Mouse (Mus musculus) embryonic fibroblast, embryonic 13.5 days (primary cell): Measurements from ENCODE around the gene Dgkh.

ENCODE experiments used
- CTCF ChIP-seq: IDR thresholded peaks from 2 replicates; pipeline ENCODE4 v1.5.1; 2011; ENCODE audit warnings: mild to moderate bottlenecking, control low read depth, low read length, moderate library complexity, borderline replicate concordance; ENCODE audit not compliant: insufficient read depth
- POLR2A ChIP-seq: IDR thresholded peaks from 2 replicates; pipeline ENCODE4 v1.6.1; 2011; ENCODE audit warnings: low read depth, mild to moderate bottlenecking, control low read depth, low read length, moderate library complexity

DNA sequence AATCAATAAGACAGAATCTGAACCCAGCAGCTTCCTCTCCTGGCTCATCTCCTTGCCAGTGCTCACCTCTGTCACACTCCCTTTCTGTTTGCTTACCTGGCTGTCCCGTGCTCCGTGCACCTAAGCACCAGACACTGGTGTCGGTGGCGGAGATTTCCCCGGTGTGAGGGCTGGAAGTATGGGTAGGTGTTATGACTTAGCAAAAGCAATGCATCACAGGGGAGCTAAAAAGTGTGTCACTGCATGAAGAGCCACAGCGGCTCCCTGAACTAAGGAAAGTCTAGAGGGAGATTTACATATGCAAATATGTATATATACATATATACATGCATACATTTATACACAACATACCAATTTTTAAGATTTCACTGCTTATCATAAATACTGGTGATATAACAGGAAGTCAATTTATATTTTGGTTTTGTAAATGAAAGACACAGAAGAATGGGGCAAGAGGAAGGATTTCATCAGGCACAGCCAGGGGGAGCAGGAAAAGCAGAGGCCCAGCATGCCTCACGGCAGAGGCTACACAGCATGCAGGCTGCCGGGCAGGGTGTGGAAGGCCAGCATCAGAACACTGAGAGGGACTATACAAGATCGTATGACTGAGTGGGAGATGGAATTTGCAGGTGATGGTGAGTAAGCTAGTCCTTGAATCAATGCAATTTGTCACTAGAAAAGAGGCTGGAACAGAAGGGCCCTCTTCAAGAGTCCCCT, 82.0 kb downstream of the Dgkh start:
- TF ChIP-seq CTCF (no peak), POLR2A (no peak)
